Mouse (Mus musculus): ENCODE measurements around the gene Rnf141. TPM values are rescaled to one million over a fixed set of nuclear protein-coding genes. Genes with fewer than 3 reads are reported as not detected.
A peak's percentile ranks its signal among the peaks of the same experiment; 100 is the strongest.

Rnf141 gene
- polyA plus RNA-seq, 1 experiment from 2014 or later: 37.7 TPM

DNA sequence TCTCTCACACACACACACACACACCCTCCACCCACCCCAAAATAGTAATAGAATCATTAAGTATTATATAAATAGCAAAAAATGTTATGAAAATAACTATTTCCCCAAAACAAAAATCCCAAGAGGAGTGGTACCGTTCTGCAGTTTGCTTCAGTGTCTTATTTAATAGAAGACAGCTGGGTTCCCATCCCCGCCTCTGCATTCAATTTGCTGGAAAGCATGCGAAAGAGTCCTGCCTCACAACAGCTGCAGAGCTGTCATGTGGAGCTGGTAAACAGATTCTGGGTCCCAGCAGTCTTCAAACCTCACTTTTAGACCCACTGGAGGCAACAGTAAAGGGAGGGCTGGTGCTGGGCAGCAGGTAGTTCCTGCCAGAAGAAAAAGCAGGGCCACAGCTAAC, 35.3 kb downstream of the Rnf141 start:
- Histone ChIP-seq H3K4me3 (ENCODE audit: low read length) (no peak overlapping the region), H3K27me3 (ENCODE audit: control insufficient read depth, insufficient read depth, low read depth, low read length) (no peaks in the 10 kb centered on the region), H3K9ac (ENCODE audit: low read length) (no peak overlapping the region), H3K36me3 (ENCODE audit: control insufficient read depth, insufficient read depth, low read length) (no peaks in the 10 kb centered on the region; the same call in 1 of the 2 replicates), H3K27ac (ENCODE audit: low read length) (no peak overlapping the region), H3K4me1 (replicated peaks; ENCODE audit: control insufficient read depth, insufficient read depth, low read length) (peaks cover 2% of the 10 kb centered on the region; the same call in 1 of the 2 replicates), H3K4me2 (ENCODE audit: low read depth, low read length) (no peak overlapping the region), H3K9me3 (ENCODE audit: control insufficient read depth, low read length) (no peaks in the 10 kb centered on the region)
- ATAC-seq (ENCODE audit: low read depth): no peak
- 54% methylated on average over 3 of the region's 3 CpGs for WGBS

- Histone ChIP-seq H3K36me3 (ENCODE audit: control insufficient read depth, insufficient read depth, low read length) (no peaks in the 10 kb centered on the region), H3K27ac (ENCODE audit: low read length) (no peak overlapping the region), H3K4me1 (replicated peaks; ENCODE audit: control insufficient read depth, insufficient read depth, low read length) (peaks cover 2% of the 10 kb centered on the region; the same call in 1 of the 2 replicates), H3K9ac (ENCODE audit: low read length) (no peak overlapping the region), H3K27me3 (ENCODE audit: control insufficient read depth, insufficient read depth, low read depth, low read length) (no peaks in the 10 kb centered on the region), H3K9me3 (ENCODE audit: control insufficient read depth, low read length) (no peaks in the 10 kb centered on the region), H3K4me2 (ENCODE audit: low read depth, low read length) (no peak overlapping the region), H3K4me3 (ENCODE audit: low read length) (no peak overlapping the region)
- peak; percentile 30; the same call in 1 of the 2 replicates for ATAC-seq (ENCODE audit: low read depth)
- 75% methylated on average over 13 of the region's 13 CpGs for WGBS
Observed at GRCm38 (mm10) chr7:110807460-110808030, 36.7 kb downstream of the Rnf141 start.

GRCm38 (mm10) chr7:110804266-110804665, 40.0 kb downstream of the Rnf141 start:
- no peak overlapping the region for H3K4me3 ChIP-seq (ENCODE audit: low read length)
- WGBS: 50% methylated on average over 3 of the region's 3 CpGs

GRCm38 (mm10) chr7:110803131-110803530, 41.1 kb downstream of the Rnf141 start:
- Histone ChIP-seq H3K9me3 (ENCODE audit: control insufficient read depth, low read length) (no peaks in the 10 kb centered on the region), H3K4me3 (ENCODE audit: low read length) (no peak overlapping the region), H3K4me2 (ENCODE audit: low read depth, low read length) (no peak overlapping the region), H3K9ac (ENCODE audit: low read length) (no peak overlapping the region), H3K27ac (ENCODE audit: low read length) (no peak overlapping the region), H3K27me3 (ENCODE audit: control insufficient read depth, insufficient read depth, low read depth, low read length) (no peaks in the 10 kb centered on the region), H3K36me3 (ENCODE audit: control insufficient read depth, insufficient read depth, low read length) (no peaks in the 10 kb centered on the region), H3K4me1 (replicated peaks; ENCODE audit: control insufficient read depth, insufficient read depth, low read length) (peaks cover 2% of the 10 kb centered on the region; the same call in 1 of the 2 replicates)
- 96% methylated on average over 10 of the region's 10 CpGs for WGBS
- no peak for ATAC-seq (ENCODE audit: low read depth)

More at GRCm38 (mm10) chr7:110804266-110804665, 40.0 kb downstream of the Rnf141 start:
- H3K4me2 ChIP-seq (ENCODE audit: low read depth, low read length): no peak overlapping the region
- H3K4me1 ChIP-seq (replicated peaks; ENCODE audit: control insufficient read depth, insufficient read depth, low read length): peaks cover 2% of the 10 kb centered on the region; the same call in 1 of the 2 replicates
- ATAC-seq (ENCODE audit: low read depth): no peak; the same call in 1 of the 2 replicates
- no peaks in the 10 kb centered on the region for H3K36me3 ChIP-seq (ENCODE audit: control insufficient read depth, insufficient read depth, low read length)
- H3K27me3 ChIP-seq (ENCODE audit: control insufficient read depth, insufficient read depth, low read depth, low read length): no peaks in the 10 kb centered on the region
- no peaks in the 10 kb centered on the region for H3K9me3 ChIP-seq (ENCODE audit: control insufficient read depth, low read length)
- no peak overlapping the region for H3K27ac ChIP-seq (ENCODE audit: low read length)
- no peak overlapping the region for H3K9ac ChIP-seq (ENCODE audit: low read length)

- Histone ChIP-seq H3K4me3 (ENCODE audit: low read length) (no peak overlapping the region), H3K36me3 (ENCODE audit: control insufficient read depth, insufficient read depth, low read length) (no peaks in the 10 kb centered on the region), H3K4me1 (replicated peaks; ENCODE audit: control insufficient read depth, insufficient read depth, low read length) (no peaks in the 10 kb centered on the region), H3K4me2 (ENCODE audit: low read depth, low read length) (no peak overlapping the region), H3K27me3 (ENCODE audit: control insufficient read depth, insufficient read depth, low read depth, low read length) (no peaks in the 10 kb centered on the region), H3K9ac (ENCODE audit: low read length) (no peak overlapping the region), H3K9me3 (ENCODE audit: control insufficient read depth, low read length) (no peaks in the 10 kb centered on the region), H3K27ac (ENCODE audit: low read length) (no peak overlapping the region)
- ATAC-seq (ENCODE audit: low read depth): peak; percentile 51; the same call in 1 of the 2 replicates
- 2% methylated on average over 4 of the region's 4 CpGs for WGBS
Observed at GRCm38 (mm10) chr7:110801028-110801427, 43.2 kb downstream of the Rnf141 start.

DNA sequence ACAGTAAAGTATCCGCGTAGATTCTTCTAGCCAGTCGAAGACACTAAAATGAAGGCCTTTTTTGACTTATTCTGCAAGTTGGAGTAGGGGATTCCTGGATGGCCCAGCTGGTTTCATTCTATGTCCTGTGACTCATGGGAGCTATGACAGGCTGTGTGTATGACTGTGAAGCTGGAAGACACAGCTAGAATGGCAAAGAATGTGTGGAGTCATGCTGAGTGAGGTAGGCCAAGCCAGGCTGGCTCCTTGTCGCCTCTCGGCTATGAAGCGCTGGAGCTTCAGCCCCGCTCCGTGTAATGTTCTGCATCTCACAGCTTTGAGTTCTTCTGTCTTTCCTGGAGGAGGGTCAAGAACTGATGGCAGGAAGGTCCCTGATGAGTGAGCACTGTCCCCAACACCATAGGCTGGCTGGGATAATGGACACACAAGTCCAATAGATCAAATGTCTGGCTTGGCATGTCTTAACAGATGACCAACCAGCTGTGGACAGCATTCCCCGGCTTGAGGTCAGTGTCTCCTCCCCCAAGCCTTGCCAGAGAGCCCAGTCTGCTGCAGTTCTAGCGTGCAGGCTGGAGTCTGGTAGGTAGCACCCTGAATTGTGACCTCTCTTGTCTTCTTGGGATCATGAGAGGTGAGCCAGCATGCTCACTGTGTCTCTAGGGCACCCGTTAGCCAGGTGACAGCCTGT, 46.4 kb downstream of the Rnf141 start:
- Histone ChIP-seq H3K4me2 (ENCODE audit: low read depth, low read length) (no peak overlapping the region), H3K9me3 (ENCODE audit: control insufficient read depth, low read length) (no peaks in the 10 kb centered on the region), H3K27ac (ENCODE audit: low read length) (no peak overlapping the region), H3K27me3 (ENCODE audit: control insufficient read depth, insufficient read depth, low read depth, low read length) (no peaks in the 10 kb centered on the region), H3K9ac (ENCODE audit: low read length) (no peak overlapping the region), H3K36me3 (ENCODE audit: control insufficient read depth, insufficient read depth, low read length) (no peaks in the 10 kb centered on the region), H3K4me3 (ENCODE audit: low read length) (no peak overlapping the region), H3K4me1 (replicated peaks; ENCODE audit: control insufficient read depth, insufficient read depth, low read length) (no peaks in the 10 kb centered on the region)
- 75% methylated on average over 11 of the region's 11 CpGs for WGBS
- peak; percentile 12; the same call in 1 of the 2 replicates for ATAC-seq (ENCODE audit: low read depth)

- ATAC-seq (ENCODE audit: low read depth): no peak
- H3K9me3 ChIP-seq (ENCODE audit: control insufficient read depth, low read length): no peaks in the 10 kb centered on the region
- no peak overlapping the region for H3K4me2 ChIP-seq (ENCODE audit: low read depth, low read length)
- no peaks in the 10 kb centered on the region for H3K4me1 ChIP-seq (replicated peaks; ENCODE audit: control insufficient read depth, insufficient read depth, low read length)
- H3K9ac ChIP-seq (ENCODE audit: low read length): no peak overlapping the region
- H3K4me3 ChIP-seq (ENCODE audit: low read length): no peak overlapping the region
- WGBS: 67% methylated on average over 12 of the region's 12 CpGs
- no peaks in the 10 kb centered on the region for H3K27me3 ChIP-seq (ENCODE audit: control insufficient read depth, insufficient read depth, low read depth, low read length)
- H3K27ac ChIP-seq (ENCODE audit: low read length): no peak overlapping the region
- H3K36me3 ChIP-seq (ENCODE audit: control insufficient read depth, insufficient read depth, low read length): no peaks in the 10 kb centered on the region
Observed at GRCm38 (mm10) chr7:110796367-110797051, 47.7 kb downstream of the Rnf141 start.

DNA sequence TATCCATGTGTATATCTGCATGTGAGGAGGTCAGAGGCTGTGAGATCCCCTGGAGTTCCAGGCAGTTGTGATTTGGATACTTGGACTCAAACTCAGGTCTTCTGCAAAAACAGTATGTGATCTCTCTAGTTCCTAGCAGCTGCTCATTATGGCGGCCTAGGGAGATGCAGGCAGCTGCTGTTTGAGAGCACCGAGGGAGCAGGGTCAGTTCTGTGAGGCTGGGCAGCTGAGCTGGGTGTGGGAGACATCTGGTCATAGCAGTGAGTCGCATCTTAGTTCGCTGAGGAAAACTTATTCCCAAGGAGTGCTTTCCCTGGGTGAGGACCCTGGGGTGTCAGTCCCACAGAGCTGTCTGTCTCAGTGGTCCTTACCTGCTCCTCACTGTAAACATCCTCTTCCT, 49.5 kb downstream of the Rnf141 start:
- no peaks in the 10 kb centered on the region for H3K9me3 ChIP-seq (ENCODE audit: control insufficient read depth, low read length)
- 58% methylated on average over 4 of the region's 4 CpGs for WGBS
- ATAC-seq (ENCODE audit: low read depth): no peak

GRCm38 (mm10) chr7:110792834-110793233, 51.4 kb downstream of the Rnf141 start:
- Histone ChIP-seq H3K36me3 (ENCODE audit: control insufficient read depth, insufficient read depth, low read length) (no peaks in the 10 kb centered on the region), H3K9ac (ENCODE audit: low read length) (no peak overlapping the region), H3K4me3 (ENCODE audit: low read length) (no peak overlapping the region), H3K4me1 (replicated peaks; ENCODE audit: control insufficient read depth, insufficient read depth, low read length) (no peaks in the 10 kb centered on the region), H3K4me2 (ENCODE audit: low read depth, low read length) (no peak overlapping the region), H3K27ac (ENCODE audit: low read length) (no peak overlapping the region), H3K27me3 (ENCODE audit: control insufficient read depth, insufficient read depth, low read depth, low read length) (no peaks in the 10 kb centered on the region), H3K9me3 (ENCODE audit: control insufficient read depth, low read length) (no peaks in the 10 kb centered on the region)
- 91% methylated on average over 2 of the region's 2 CpGs for WGBS
- ATAC-seq (ENCODE audit: low read depth): no peak

More for the DNA sequence above, 49.5 kb downstream of the Rnf141 start:
- no peak overlapping the region for H3K4me2 ChIP-seq (ENCODE audit: low read depth, low read length)
- H3K9ac ChIP-seq (ENCODE audit: low read length): no peak overlapping the region
- H3K4me1 ChIP-seq (replicated peaks; ENCODE audit: control insufficient read depth, insufficient read depth, low read length): no peaks in the 10 kb centered on the region
- H3K4me3 ChIP-seq (ENCODE audit: low read length): no peak overlapping the region
- no peaks in the 10 kb centered on the region for H3K27me3 ChIP-seq (ENCODE audit: control insufficient read depth, insufficient read depth, low read depth, low read length)
- no peak overlapping the region for H3K27ac ChIP-seq (ENCODE audit: low read length)
- no peaks in the 10 kb centered on the region for H3K36me3 ChIP-seq (ENCODE audit: control insufficient read depth, insufficient read depth, low read length)
